Mouse (Mus musculus): Measurements from ENCODE around the gene Ankrd36. TPM values are rescaled to one million over a fixed set of nuclear protein-coding genes. Genes with fewer than 3 reads are reported as not detected.

The Ankrd36 gene
- polyA plus RNA-seq (2014; fragmentation: Nextera tagmentation; extraction: Ambion mirVana): not detected in 2 replicates

DNA sequence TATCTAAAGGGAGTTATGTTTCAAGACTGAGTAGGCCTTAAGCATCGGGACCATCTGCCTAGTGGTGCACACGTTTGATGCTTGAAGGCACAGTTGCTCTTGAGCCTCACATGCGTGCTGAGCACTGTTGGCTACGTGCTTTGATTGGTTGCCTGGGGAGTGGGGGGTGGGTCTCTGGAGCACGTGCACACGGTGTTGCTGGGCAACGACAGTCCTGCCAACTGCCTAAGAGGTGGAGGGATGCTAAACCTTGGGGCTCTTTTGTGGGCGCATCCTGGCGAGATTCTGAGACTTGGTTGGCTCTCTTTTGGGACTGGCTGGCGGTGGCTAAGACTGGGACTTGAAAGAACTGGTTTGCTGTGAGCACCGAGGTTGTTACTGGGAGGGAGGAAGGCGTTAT is at the start of gene Ankrd36:
Gene Ankrd36 (plus strand): TSS at position 211 of the 400 bp plus-strand sequence.
- H3K36me3 ChIP-seq (ENCODE audit: control insufficient read depth, insufficient read depth, low read length): no peaks in the 10 kb centered on the region
- ATAC-seq (ENCODE audit: insufficient read depth, low FRiP score, low TSS enrichment): no peak
- 83% methylated on average over 12 of the region's 12 CpGs for WGBS
- no peaks in the 10 kb centered on the region for H3K4me1 ChIP-seq (ENCODE audit: control insufficient read depth, insufficient read depth, low read length)
- no peaks in the 10 kb centered on the region for H3K27me3 ChIP-seq (ENCODE audit: control insufficient read depth, insufficient read depth, low read length)
- H3K4me3 ChIP-seq (ENCODE audit: low read depth, low read length): no peak within 1 kb of the TSS
- DNase-seq (ENCODE audit: low spot score): no peak
- H3K9ac ChIP-seq (ENCODE audit: low read length): no peak within 1 kb of the TSS
- no peak within 1 kb of the TSS for H3K27ac ChIP-seq (ENCODE audit: low read depth, low read length)
- no peaks in the 10 kb centered on the region for H3K9me3 ChIP-seq (ENCODE audit: control insufficient read depth, low read length)
- no peak within 1 kb of the TSS for H3K4me2 ChIP-seq (ENCODE audit: low read depth)

DNA sequence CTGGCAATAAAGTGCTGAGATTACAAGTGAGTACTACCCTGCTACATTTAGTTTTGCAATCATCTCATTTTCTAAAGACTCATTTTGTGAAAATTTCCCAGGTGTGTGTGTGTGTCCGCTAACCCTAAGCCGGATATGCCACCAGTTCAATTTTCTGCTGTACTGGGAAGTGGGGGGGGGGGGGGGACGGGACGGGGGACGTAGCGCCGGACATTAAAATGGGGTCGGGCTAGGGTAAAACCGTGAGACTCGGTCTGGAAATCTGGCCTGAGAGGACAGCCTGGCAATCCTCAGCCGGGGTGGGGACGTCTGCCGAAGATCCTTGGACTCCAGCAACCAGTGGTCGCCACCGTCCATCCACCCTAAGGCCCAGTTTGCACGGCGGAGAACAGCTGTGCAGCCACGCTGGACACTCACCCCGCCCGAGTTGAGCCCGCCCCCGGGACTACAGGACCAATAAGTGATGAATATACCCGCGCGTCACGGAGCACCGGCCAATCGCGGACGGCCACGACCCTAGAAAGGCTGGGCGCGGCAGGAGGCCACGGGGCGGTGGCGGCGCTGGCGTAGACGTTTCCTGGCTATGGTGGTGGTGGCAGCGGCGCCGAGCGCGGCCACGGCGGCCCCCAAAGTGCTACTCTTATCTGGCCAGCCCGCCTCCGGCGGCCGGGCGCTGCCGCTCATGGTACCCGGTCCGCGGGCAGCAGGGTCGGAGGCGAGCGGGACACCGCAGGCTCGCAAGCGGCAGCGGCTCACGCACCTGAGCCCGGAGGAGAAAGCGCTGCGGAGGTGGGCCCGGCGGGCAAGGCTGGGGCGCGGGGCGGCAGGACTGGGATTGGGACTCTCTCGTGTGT is 48.8 kb upstream of the Ankrd36 start, which contains the start of gene Xbp1:
Gene Xbp1 (plus strand): TSS at position 248 of the 854 bp plus-strand sequence.
- ATAC-seq (ENCODE audit: insufficient read depth, low FRiP score, low TSS enrichment) (peak; percentile 99), DNase-seq (ENCODE audit: low spot score) (peak; percentile 97)
- Histone ChIP-seq H3K9ac (ENCODE audit: low read length) (peak within 1 kb of the TSS; percentile 93), H3K9me3 (ENCODE audit: control insufficient read depth, low read length) (no peaks in the 10 kb centered on the region), H3K27ac (ENCODE audit: low read depth, low read length) (peak within 1 kb of the TSS; percentile 79), H3K4me1 (ENCODE audit: control insufficient read depth, insufficient read depth, low read length) (peaks cover 9% of the 10 kb centered on the region), H3K4me2 (ENCODE audit: low read depth) (peak within 1 kb of the TSS; percentile 79), H3K36me3 (ENCODE audit: control insufficient read depth, insufficient read depth, low read length) (peaks cover 15% of the 10 kb centered on the region), H3K4me3 (ENCODE audit: low read depth, low read length) (peak within 1 kb of the TSS; percentile 91), H3K27me3 (ENCODE audit: control insufficient read depth, insufficient read depth, low read length) (no peaks in the 10 kb centered on the region)
- under 1% methylated on average over 71 of the region's 72 CpGs for WGBS

DNA sequence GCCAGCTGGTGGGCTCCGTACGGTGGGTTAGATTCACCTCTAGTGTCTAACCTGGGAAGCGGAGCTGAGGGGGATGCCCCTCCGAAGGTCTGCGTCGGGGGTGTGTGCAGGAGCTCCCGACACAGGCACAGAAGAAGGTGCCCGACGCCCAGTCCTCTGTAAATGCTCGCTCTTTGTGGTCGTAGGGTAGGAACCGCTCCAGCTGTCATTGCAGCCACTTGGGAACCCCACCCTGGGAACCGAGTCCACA is 48.3 kb upstream of the Ankrd36 start:
- Histone ChIP-seq H3K36me3 (ENCODE audit: control insufficient read depth, insufficient read depth, low read length) (peaks cover 15% of the 10 kb centered on the region), H3K4me3 (ENCODE audit: low read depth, low read length) (peak overlapping the region; percentile 91), H3K9ac (ENCODE audit: low read length) (peak overlapping the region; percentile 93), H3K27ac (ENCODE audit: low read depth, low read length) (peak overlapping the region; percentile 79), H3K9me3 (ENCODE audit: control insufficient read depth, low read length) (no peaks in the 10 kb centered on the region), H3K4me1 (ENCODE audit: control insufficient read depth, insufficient read depth, low read length) (peaks cover 9% of the 10 kb centered on the region), H3K4me2 (ENCODE audit: low read depth) (peak overlapping the region; percentile 79), H3K27me3 (ENCODE audit: control insufficient read depth, insufficient read depth, low read length) (no peaks in the 10 kb centered on the region)
- no peak for DNase-seq (ENCODE audit: low spot score)
- ATAC-seq (ENCODE audit: insufficient read depth, low FRiP score, low TSS enrichment): peak; percentile 39
- WGBS: 2% methylated on average over 13 of the region's 13 CpGs

DNA sequence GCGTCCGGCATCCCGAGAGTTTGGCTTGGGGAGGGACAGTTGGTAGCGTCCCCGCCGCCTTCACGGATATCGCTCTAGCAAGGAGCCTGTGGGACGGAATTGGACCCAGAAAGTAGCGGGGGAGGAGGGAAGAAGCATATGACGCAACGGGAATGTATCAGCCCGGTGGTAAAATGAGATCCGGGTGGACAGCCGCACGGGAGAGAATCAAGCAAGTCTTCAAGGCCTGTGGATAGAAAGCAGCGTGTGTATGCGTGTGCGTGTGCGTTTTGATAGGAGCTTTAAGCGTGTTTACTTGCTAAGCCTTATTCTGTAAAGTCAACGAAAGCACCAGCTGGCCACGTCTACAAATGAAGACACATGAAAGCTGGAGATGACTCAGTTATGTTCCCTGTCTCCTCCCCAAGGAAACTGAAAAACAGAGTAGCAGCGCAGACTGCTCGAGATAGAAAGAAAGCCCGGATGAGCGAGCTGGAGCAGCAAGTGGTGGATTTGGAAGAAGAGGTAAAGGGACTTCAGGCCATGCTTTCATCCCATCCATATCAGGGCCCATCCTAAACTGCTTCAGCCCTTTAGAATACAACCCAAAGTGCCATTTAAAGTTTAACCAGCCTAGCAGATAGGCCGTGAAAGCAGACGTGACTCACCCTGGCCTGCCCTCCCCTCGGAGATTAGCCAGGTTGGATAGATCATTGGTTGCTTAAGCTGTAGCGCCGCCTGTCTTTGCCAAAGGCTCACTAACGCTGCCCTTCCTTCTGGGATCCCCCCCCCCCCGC is 47.8 kb upstream of the Ankrd36 start:
- Histone ChIP-seq H3K9me3 (ENCODE audit: control insufficient read depth, low read length) (no peaks in the 10 kb centered on the region), H3K9ac (ENCODE audit: low read length) (peak overlapping the region; percentile 93), H3K4me1 (ENCODE audit: control insufficient read depth, insufficient read depth, low read length) (peaks cover 9% of the 10 kb centered on the region), H3K27me3 (ENCODE audit: control insufficient read depth, insufficient read depth, low read length) (no peaks in the 10 kb centered on the region), H3K4me2 (ENCODE audit: low read depth) (peak overlapping the region; percentile 79), H3K36me3 (ENCODE audit: control insufficient read depth, insufficient read depth, low read length) (peaks cover 15% of the 10 kb centered on the region), H3K27ac (ENCODE audit: low read depth, low read length) (peak overlapping the region; percentile 79), H3K4me3 (ENCODE audit: low read depth, low read length) (peak overlapping the region; percentile 91)
- DNase-seq (ENCODE audit: low spot score) (peak; percentile 56), ATAC-seq (ENCODE audit: insufficient read depth, low FRiP score, low TSS enrichment) (peak; percentile 3; the same call in 1 of the 2 replicates)
- WGBS: 0% methylated on average over 34 of the region's 34 CpGs

DNA sequence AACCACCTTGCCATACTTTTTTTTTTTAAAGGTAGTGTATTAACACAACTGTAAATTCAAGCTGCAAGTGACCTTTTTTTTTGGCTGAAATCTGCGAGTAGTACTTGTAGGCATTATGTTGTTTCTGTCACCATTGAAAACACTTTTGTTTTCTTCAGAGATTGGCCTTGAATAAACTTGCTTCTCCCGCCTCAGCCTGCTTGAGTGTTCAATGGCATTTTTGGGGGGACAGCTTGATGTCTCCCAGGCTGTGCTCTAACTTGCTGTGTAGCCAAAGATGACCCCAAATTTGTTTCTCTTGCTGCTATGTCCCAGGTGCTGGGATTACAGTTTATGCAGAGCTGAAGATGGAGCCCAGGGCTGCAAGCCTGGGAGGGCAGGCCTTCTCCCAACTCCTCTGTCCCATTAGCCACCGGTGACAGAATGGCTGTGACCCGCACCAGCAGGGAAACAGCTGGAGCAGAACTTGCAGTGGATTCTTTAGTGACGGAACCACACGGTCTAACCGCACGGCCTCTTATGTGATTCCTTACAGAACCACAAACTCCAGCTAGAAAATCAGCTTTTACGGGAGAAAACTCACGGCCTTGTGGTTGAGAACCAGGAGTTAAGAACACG is 46.6 kb upstream of the Ankrd36 start:
- H3K9me3 ChIP-seq (ENCODE audit: control insufficient read depth, low read length): no peaks in the 10 kb centered on the region
- DNase-seq (ENCODE audit: low spot score): no peak
- peaks cover 9% of the 10 kb centered on the region for H3K4me1 ChIP-seq (ENCODE audit: control insufficient read depth, insufficient read depth, low read length)
- H3K4me3 ChIP-seq (ENCODE audit: low read depth, low read length): no peak overlapping the region
- no peak overlapping the region for H3K9ac ChIP-seq (ENCODE audit: low read length)
- WGBS: 91% methylated on average over 11 of the region's 11 CpGs
- ATAC-seq (ENCODE audit: insufficient read depth, low FRiP score, low TSS enrichment): no peak
- peaks cover 15% of the 10 kb centered on the region for H3K36me3 ChIP-seq (ENCODE audit: control insufficient read depth, insufficient read depth, low read length)
- peak overlapping the region; percentile 79; the same call in 1 of the 2 replicates for H3K4me2 ChIP-seq (ENCODE audit: low read depth)
- H3K27ac ChIP-seq (ENCODE audit: low read depth, low read length): no peak overlapping the region
- H3K27me3 ChIP-seq (ENCODE audit: control insufficient read depth, insufficient read depth, low read length): no peaks in the 10 kb centered on the region

DNA sequence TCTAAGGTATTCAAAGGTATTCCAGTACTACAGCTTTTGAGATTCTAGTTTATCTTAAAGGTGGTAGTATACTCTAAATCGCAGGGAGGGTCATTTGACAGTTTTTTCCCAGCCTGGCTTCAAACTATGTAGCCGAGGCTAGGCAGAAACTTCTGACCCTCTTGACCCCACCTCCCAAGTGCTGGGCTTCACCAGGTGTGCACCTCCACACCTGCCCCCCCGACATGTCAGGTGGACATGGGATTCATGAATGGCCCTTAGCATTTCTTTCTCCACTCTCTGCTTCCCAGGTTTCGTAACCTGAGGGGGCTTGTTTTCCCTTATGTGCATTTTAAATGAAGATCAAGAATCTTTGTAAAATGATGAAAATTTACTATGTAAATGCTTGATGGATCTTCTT is 44.1 kb upstream of the Ankrd36 start:
- no peaks in the 10 kb centered on the region for H3K27me3 ChIP-seq (ENCODE audit: control insufficient read depth, insufficient read depth, low read length)
- DNase-seq (ENCODE audit: low spot score) (no peak), ATAC-seq (ENCODE audit: insufficient read depth, low FRiP score, low TSS enrichment) (no peak)
- H3K9me3 ChIP-seq (ENCODE audit: control insufficient read depth, low read length): no peaks in the 10 kb centered on the region
- 92% methylated on average over 4 of the region's 4 CpGs for WGBS
- H3K27ac ChIP-seq (ENCODE audit: low read depth, low read length): no peak overlapping the region
- H3K36me3 ChIP-seq (ENCODE audit: control insufficient read depth, insufficient read depth, low read length): peaks cover 17% of the 10 kb centered on the region
- H3K9ac ChIP-seq (ENCODE audit: low read length): no peak overlapping the region
- H3K4me3 ChIP-seq (ENCODE audit: low read depth, low read length): no peak overlapping the region
- peaks cover 9% of the 10 kb centered on the region for H3K4me1 ChIP-seq (ENCODE audit: control insufficient read depth, insufficient read depth, low read length)
- H3K4me2 ChIP-seq (ENCODE audit: low read depth): no peak overlapping the region

DNA sequence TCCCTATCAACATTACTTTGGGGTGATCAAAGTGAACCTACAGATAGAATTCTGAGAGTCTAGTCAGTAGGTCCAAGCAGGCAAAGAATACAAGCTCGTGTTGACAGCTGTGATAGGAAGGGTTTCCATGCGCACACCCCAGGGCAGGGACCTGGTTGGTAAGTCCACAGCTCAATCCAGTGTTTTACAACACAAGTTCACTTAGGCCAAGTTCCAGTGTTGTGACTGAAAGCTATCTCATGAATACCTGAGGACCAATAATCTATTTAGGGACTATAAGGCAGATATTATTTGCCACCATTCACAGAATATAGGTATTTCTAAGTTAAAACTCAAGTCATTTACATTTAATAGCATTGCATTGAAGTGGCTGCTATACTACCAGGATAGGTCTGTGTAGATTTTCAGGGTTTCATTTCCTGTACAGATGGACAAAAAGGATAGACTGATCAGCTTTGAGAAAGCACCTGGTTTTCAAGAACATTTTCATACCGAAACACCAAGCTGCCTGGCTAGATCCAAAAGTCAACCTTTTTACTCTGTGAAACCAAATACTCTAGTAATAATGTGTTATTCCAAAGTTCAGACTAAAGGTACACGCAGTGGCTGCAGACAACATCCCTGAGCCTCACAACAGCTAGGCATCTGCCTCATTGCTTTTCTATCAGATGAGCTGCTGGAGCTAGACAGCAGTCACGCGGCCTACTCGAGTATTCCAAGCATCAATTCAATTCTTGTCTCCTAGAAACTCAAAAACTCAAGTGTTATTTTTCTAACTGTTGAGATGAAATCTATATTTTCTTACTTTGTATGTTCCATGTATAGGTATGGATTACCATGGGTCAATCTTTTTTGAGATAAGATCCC is 42.7 kb upstream of the Ankrd36 start:
- Histone ChIP-seq H3K4me1 (ENCODE audit: control insufficient read depth, insufficient read depth, low read length) (peaks cover 7% of the 10 kb centered on the region), H3K36me3 (ENCODE audit: control insufficient read depth, insufficient read depth, low read length) (peaks cover 25% of the 10 kb centered on the region), H3K4me2 (ENCODE audit: low read depth) (no peak overlapping the region), H3K9me3 (ENCODE audit: control insufficient read depth, low read length) (no peaks in the 10 kb centered on the region), H3K27me3 (ENCODE audit: control insufficient read depth, insufficient read depth, low read length) (no peaks in the 10 kb centered on the region), H3K27ac (ENCODE audit: low read depth, low read length) (no peak overlapping the region), H3K9ac (ENCODE audit: low read length) (no peak overlapping the region), H3K4me3 (ENCODE audit: low read depth, low read length) (no peak overlapping the region)
- no peak for ATAC-seq (ENCODE audit: insufficient read depth, low FRiP score, low TSS enrichment)
- WGBS: 90% methylated on average over 7 of the region's 7 CpGs
- DNase-seq (ENCODE audit: low spot score): no peak

DNA sequence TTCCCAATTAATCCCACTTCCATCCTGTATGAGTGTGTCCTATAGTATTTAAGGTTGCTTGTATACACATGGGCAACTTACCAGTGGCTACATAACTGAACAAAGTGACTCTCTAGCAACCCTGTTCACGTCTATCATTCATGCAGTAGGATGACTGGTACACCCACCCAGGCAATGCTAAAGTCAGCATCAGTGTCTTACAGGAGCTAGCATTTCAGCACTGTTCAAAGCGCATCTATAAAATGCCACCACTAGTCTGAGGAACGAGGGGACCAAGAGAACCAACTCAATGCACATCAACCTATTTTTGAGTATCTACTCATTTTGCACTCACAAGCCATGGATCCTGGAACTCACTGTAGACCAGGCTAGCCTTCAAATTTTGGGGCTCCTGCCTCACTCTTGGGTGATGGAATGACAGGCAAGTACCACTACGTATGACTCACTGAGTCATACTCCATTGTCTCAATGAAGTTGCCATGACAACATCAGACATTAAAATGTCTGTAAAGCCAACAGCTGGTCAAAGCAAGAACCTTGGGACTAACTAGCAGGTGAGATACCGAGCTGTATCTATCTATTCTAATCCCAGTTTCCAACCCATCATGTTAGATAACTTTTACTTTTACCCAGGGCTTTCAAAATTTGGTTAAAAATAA is 41.5 kb upstream of the Ankrd36 start:
- Histone ChIP-seq H3K27ac (ENCODE audit: low read depth, low read length) (no peak overlapping the region), H3K9ac (ENCODE audit: low read length) (no peak overlapping the region), H3K4me2 (ENCODE audit: low read depth) (no peak overlapping the region), H3K4me1 (ENCODE audit: control insufficient read depth, insufficient read depth, low read length) (no peaks in the 10 kb centered on the region), H3K4me3 (ENCODE audit: low read depth, low read length) (no peak overlapping the region), H3K36me3 (ENCODE audit: control insufficient read depth, insufficient read depth, low read length) (peaks cover 23% of the 10 kb centered on the region), H3K9me3 (ENCODE audit: control insufficient read depth, low read length) (no peaks in the 10 kb centered on the region), H3K27me3 (ENCODE audit: control insufficient read depth, insufficient read depth, low read length) (no peaks in the 10 kb centered on the region)
- DNase-seq (ENCODE audit: low spot score) (no peak), ATAC-seq (ENCODE audit: insufficient read depth, low FRiP score, low TSS enrichment) (no peak)
- 85% methylated on average over 5 of the region's 5 CpGs for whole genome bisulfite sequencing

All from neural tube, embryonic 11.5 days (tissue).